Mouse (Mus musculus) embryonic facial prominence, embryonic 10.5 days (tissue): ENCODE measurements around the gene Bend5. TPM values are rescaled to one million over a fixed set of nuclear protein-coding genes. Genes with fewer than 3 reads are reported as not detected.
A peak's percentile ranks its signal among the peaks of the same experiment; 100 is the strongest.

Experiments
- DNase-seq: peaks from one replicate; pipeline ENCODE4 v3.0.0-alpha.2; 2017; ENCODE audit warnings: low spot score
- H3K27ac ChIP-seq: fragments of 300-500 bp; sonication (generic); replicated peaks from 2 replicates; pipeline ENCODE4 v1.5.1; 2016; ENCODE audit warnings: mild to moderate bottlenecking
- H3K27me3 ChIP-seq: fragments of 300-500 bp; sonication (generic); replicated peaks from 2 replicates; pipeline ENCODE4 v1.6.1; 2016; ENCODE audit warnings: low read depth, mild to moderate bottlenecking; ENCODE audit not compliant: poor library complexity, severe bottlenecking
- H3K36me3 ChIP-seq: fragments of 300-500 bp; sonication (generic); replicated peaks from 2 replicates; pipeline ENCODE4 v1.6.1; 2016; ENCODE audit warnings: mild to moderate bottlenecking, moderate library complexity
- H3K4me1 ChIP-seq: fragments of 300-500 bp; sonication (generic); 2 replicates; pipeline ENCODE4 v1.6.1; 2016
- H3K4me3 ChIP-seq: fragments of 300-500 bp; sonication (generic); 2 replicates; pipeline ENCODE4 v1.5.1; 2016; ENCODE audit warnings: mild to moderate bottlenecking, moderate library complexity
- H3K9me3 ChIP-seq: fragments of 300-500 bp; sonication (generic); 2 replicates; pipeline ENCODE4 v1.6.1; 2016; ENCODE audit warnings: mild to moderate bottlenecking
- WGBS: fragments of 180-500 bp; shearing (Covaris S2); methylation state at CpG from one replicate; pipeline ENCODE4 v1.1.7; 2016; 5-methylcytosine and 5-hydroxymethylcytosine counted together
- polyA plus RNA-seq: library from polyadenylated mRNA; unstranded; fragments of >200 nt; fragmentation: Nextera tagmentation; extraction: Ambion mirVana; gene quantifications from 2 replicates; pipeline ENCODE4 v1.2.1, GENCODE M21; 2016

Gene Bend5
- 31.0 and 35.8 TPM in 2 replicates for polyA plus RNA-seq

DNA sequence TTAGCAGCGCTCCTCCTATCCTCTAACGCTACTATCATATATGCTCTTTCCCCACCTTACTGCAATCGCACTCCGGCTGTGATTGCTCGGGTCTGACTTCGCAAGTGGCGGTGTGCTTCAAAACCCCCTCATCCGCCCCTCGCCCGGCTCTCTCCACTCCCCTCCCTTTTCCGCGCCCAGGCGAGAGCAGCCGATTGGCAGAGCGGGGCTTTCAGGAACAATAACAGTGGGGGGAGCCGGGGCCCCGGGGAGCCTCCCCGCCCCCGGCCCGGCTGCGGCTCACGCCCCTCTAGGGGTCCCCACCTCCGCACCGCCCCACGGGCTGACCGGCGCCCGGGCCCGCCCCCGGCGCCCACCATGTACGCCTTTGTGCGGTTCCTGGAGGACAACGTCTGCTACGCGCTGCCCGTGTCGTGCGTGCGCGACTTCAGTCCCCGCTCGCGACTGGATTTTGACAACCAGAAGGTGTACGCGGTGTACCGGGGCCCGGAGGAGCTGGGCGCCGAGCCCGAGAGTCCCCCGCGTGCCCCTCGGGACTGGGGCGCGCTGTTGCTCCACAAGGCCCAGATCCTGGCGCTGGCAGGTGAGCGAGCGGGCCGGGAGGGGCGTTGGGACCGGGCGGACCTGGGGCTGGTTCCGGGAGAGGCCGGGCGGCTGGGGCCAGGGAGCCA, at the start of gene Bend5:
Bend5 (plus strand) TSS at position 189 of the 671 bp plus-strand sequence.
- H3K27me3 ChIP-seq = no peaks in the 10 kb centered on the region
- H3K27ac ChIP-seq = peak within 1 kb of the TSS; percentile 96
- peaks cover 23% of the 10 kb centered on the region for H3K4me1 ChIP-seq
- H3K36me3 ChIP-seq = peaks cover 19% of the 10 kb centered on the region
- DNase-seq = peak; percentile 96
- H3K4me3 ChIP-seq = peak within 1 kb of the TSS; percentile 94
- H3K9me3 ChIP-seq = no peaks in the 10 kb centered on the region
- WGBS = under 1% methylated on average over 66 of the region's 66 CpGs

GRCm38 (mm10) chr4:111367771-111368170, 47.0 kb upstream of the Bend5 start:
- peaks cover 10% of the 10 kb centered on the region; the same call in 1 of the 2 replicates for H3K4me1 ChIP-seq
- no peak overlapping the region for H3K4me3 ChIP-seq
- H3K36me3 ChIP-seq = no peaks in the 10 kb centered on the region
- no peak for DNase-seq
- H3K27ac ChIP-seq = no peak overlapping the region
- H3K9me3 ChIP-seq = no peaks in the 10 kb centered on the region
- 64% methylated on average over 2 of the region's 2 CpGs for WGBS
- no peaks in the 10 kb centered on the region for H3K27me3 ChIP-seq

- Histone ChIP-seq H3K4me1 (no peaks in the 10 kb centered on the region), H3K27me3 (no peaks in the 10 kb centered on the region), H3K4me3 (no peak overlapping the region), H3K36me3 (no peaks in the 10 kb centered on the region), H3K27ac (no peak overlapping the region), H3K9me3 (no peaks in the 10 kb centered on the region)
- no peak for DNase-seq
These were observed 37.6 kb upstream of the Bend5 start for GRCm38 (mm10) chr4:111377159-111377558.

DNA sequence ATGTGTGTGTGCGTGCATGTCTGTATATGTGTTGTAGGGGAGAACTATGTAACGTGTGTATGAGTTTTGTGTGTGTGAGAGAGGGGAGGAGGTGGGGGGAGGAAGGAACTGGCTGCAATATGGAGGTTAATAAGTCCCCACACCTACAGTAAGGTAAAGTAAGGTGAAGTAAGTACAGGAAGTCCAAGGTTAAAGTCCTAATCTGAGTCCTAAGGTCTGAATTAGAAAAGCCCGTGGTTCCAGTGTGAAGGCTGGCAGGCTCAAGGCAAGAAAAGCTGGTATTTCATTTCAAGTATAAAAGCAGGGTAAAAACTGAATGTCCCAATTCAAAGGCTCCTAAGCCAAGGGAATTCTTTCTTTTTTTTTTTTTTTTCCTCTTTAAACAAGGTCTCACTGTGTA, 36.7 kb upstream of the Bend5 start:
- 92% methylated on average over 3 of the region's 3 CpGs for WGBS
- Histone ChIP-seq H3K4me3 (no peak overlapping the region), H3K36me3 (no peaks in the 10 kb centered on the region), H3K27me3 (no peaks in the 10 kb centered on the region), H3K9me3 (no peaks in the 10 kb centered on the region), H3K4me1 (no peaks in the 10 kb centered on the region), H3K27ac (no peak overlapping the region)
- DNase-seq = no peak

DNA sequence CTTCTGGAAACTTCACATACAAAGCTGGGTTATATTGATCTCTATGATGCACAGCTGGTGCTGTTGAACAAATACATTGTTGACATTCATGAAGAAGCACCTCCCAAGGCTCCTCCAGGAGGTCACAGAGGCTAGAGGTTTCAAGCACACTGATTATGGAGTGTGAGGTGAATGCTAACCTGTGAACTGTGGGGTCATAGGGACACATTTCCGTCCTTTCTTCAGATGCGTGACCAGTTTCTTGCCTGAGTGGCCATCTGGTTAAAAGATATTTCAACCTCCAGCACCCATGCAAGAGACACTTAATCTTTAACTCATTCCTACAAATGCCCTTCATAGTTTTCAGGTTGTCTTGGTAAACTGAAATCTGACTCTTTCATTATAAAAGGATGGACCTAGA, 31.7 kb upstream of the Bend5 start:
- Histone ChIP-seq H3K4me1 (no peaks in the 10 kb centered on the region), H3K9me3 (no peaks in the 10 kb centered on the region), H3K36me3 (no peaks in the 10 kb centered on the region), H3K27me3 (no peaks in the 10 kb centered on the region), H3K27ac (no peak overlapping the region), H3K4me3 (no peak overlapping the region)
- WGBS = 85% methylated on average over 2 of the region's 2 CpGs
- no peak for DNase-seq

DNA sequence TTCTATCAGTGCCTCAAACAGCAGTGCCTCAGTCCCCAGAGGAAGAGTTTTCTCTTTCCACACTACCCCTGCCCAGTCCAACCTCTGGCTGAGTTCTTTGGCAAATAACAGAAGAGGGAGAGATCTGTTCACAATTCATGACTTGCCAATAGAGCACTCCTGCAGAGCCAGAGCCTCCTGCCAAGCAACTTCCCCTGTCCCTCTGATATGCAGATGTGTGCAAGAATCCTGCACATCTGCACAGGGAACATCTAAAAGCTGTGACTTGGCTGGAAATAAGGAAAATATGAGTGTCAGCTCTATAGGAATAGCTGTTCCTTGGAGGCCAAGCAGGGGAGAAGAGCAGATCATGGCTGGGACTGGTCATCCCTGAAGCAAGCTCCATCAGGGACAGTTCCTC, 24.1 kb upstream of the Bend5 start:
- H3K27me3 ChIP-seq = no peaks in the 10 kb centered on the region
- H3K36me3 ChIP-seq = no peaks in the 10 kb centered on the region
- H3K27ac ChIP-seq = no peak overlapping the region
- DNase-seq = no peak
- H3K4me1 ChIP-seq = no peaks in the 10 kb centered on the region
- H3K9me3 ChIP-seq = no peaks in the 10 kb centered on the region
- H3K4me3 ChIP-seq = no peak overlapping the region

DNA sequence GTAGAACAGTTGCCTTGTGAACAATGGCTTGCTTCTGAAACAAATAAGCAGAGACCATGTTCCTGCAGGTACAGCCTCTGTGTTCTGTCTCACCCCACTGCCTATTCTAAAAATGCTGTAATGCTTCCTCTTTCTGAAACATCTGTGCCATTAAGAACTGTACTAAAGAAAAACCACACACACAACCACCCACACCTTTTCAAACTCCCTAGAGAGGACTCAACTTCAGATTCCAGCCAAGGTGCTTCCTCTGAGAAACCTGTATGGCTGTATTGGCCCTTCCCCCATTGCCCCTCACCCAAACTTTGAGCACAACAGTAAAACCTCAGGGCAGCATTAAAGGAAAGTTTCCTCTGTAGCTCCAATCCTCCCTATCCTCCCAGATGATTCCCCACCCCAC, 15.0 kb upstream of the Bend5 start:
- H3K27ac ChIP-seq = no peak overlapping the region
- H3K4me1 ChIP-seq = no peaks in the 10 kb centered on the region
- DNase-seq = no peak
- no peak overlapping the region for H3K4me3 ChIP-seq
- H3K27me3 ChIP-seq = no peaks in the 10 kb centered on the region
- H3K9me3 ChIP-seq = no peaks in the 10 kb centered on the region
- H3K36me3 ChIP-seq = no peaks in the 10 kb centered on the region

GRCm38 (mm10) chr4:111400676-111401075, 14.1 kb upstream of the Bend5 start:
- no peak overlapping the region for H3K4me3 ChIP-seq
- H3K27me3 ChIP-seq = no peaks in the 10 kb centered on the region
- H3K36me3 ChIP-seq = no peaks in the 10 kb centered on the region
- no peaks in the 10 kb centered on the region for H3K4me1 ChIP-seq
- WGBS = 65% methylated on average over 2 of the region's 2 CpGs
- no peaks in the 10 kb centered on the region for H3K9me3 ChIP-seq
- H3K27ac ChIP-seq = no peak overlapping the region
- no peak for DNase-seq

DNA sequence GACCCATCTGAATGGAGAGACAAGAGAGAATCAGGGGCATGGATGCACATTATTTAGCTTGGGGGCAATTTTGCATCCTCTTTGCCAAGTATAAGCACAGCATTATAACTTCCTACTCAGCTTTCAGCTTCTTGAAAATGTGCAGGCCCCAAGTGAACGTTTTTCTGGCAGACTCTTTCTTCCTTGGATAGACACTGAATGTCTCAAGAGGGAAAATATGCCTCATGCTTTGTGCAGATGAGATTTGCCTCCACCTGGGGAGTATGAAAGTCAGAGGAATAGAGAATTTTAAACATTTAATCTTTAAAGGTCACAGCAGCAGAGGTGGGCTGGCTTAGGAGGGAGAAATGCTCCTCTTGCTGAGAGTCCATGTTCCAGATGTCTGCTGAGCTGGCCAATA, 11.6 kb upstream of the Bend5 start:
- no peak for DNase-seq
- WGBS = 44% methylated on average over 1 of the region's 1 CpGs
- H3K36me3 ChIP-seq = no peaks in the 10 kb centered on the region
- H3K27me3 ChIP-seq = no peaks in the 10 kb centered on the region
- H3K27ac ChIP-seq = no peak overlapping the region
- H3K4me3 ChIP-seq = no peak overlapping the region
- H3K4me1 ChIP-seq = no peaks in the 10 kb centered on the region
- no peaks in the 10 kb centered on the region for H3K9me3 ChIP-seq

DNA sequence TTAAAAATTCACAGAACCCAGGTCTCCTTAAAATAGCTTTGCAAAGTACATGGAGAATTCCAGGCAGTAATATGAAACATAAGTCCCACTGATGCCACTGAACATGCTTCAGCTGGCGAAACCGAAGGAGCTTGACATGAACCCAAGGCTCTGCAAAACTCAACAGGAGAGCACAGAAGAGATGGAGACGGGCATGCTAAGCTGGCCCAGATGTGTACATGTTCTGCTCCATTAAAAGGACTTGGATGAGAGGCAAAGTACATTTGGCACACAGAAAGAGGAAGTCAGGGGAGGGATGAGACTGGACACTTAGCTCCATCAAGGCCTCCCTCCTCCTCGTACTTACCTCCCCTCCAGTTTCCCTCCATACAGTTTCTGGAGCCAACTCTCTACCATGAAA, 4.1 kb upstream of the Bend5 start:
- Histone ChIP-seq H3K4me3 (no peak overlapping the region), H3K27ac (no peak overlapping the region), H3K9me3 (no peaks in the 10 kb centered on the region), H3K36me3 (no peaks in the 10 kb centered on the region), H3K27me3 (no peaks in the 10 kb centered on the region), H3K4me1 (peaks cover 8% of the 10 kb centered on the region)
- no peak for DNase-seq
- 80% methylated on average over 4 of the region's 4 CpGs for WGBS

DNA sequence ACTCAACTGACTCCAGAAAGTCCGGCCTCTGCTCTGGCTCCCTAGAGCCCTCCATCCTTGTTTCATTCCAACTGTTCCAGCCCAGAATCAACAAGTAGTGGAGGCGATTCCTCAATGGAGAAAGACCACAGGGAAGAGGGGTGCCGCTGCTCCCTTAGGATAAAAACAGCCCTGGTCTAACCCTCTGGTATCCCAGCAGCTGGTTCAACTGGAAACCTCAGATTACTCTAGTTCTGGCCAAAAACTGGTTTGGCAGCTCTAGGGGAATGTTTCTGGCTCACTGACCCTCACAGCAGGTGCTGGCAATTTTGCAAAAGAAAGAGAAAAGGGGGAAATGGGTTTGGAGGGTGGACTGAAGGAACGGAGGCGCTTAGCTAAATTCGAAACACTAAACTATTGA, 407 bp upstream of the Bend5 start:
- Histone ChIP-seq H3K36me3 (peaks cover 13% of the 10 kb centered on the region), H3K27me3 (no peaks in the 10 kb centered on the region), H3K4me3 (peak overlapping the region; percentile 94), H3K4me1 (peaks cover 23% of the 10 kb centered on the region), H3K27ac (peak overlapping the region; percentile 96), H3K9me3 (no peaks in the 10 kb centered on the region)
- no peak for DNase-seq
- WGBS = 0% methylated on average over 6 of the region's 6 CpGs

- H3K4me1 ChIP-seq = peaks cover 23% of the 10 kb centered on the region
- DNase-seq = no peak
- H3K27me3 ChIP-seq = no peaks in the 10 kb centered on the region
- H3K36me3 ChIP-seq = peaks cover 30% of the 10 kb centered on the region
- peak overlapping the region; percentile 94 for H3K4me3 ChIP-seq
- H3K9me3 ChIP-seq = no peaks in the 10 kb centered on the region
- H3K27ac ChIP-seq = peak overlapping the region; percentile 96
- WGBS = 71% methylated on average over 3 of the region's 3 CpGs
These were observed 1.3 kb downstream of the Bend5 start for GRCm38 (mm10) chr4:111416126-111416525.

DNA sequence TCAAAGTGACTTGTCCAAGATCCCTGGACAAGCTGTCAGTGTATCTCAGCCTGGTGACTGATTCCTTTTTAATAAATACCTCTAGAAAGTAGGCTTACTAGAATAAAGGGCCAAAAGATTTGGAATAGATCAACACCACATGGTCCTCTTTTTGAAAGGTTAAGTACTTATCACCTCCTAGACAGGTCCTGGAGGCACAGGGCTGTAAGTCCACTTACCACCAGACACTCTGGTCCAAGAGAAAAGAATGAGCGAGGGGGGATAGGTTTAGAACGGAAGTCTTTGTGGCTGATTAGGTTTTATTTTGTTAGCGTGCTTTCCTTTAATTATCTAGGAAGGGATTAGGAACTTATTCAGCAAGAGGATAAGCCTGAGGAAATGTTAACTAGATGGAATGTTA, 1.7 kb downstream of the Bend5 start:
- 62% methylated on average over 3 of the region's 3 CpGs for WGBS
- H3K36me3 ChIP-seq = peaks cover 33% of the 10 kb centered on the region
- H3K9me3 ChIP-seq = no peaks in the 10 kb centered on the region
- no peak overlapping the region for H3K27ac ChIP-seq
- H3K4me3 ChIP-seq = peak overlapping the region; percentile 94; the same call in 1 of the 2 replicates
- no peak for DNase-seq
- peaks cover 23% of the 10 kb centered on the region for H3K4me1 ChIP-seq
- no peaks in the 10 kb centered on the region for H3K27me3 ChIP-seq
